Mouse (Mus musculus) myocyte (in vitro differentiated cells): ENCODE results near the gene Smpdl3a. TPM values are rescaled to one million over a fixed set of nuclear protein-coding genes. Genes with fewer than 3 reads are reported as not detected.

Source experiments
- H3K27me3 ChIP-seq: one replicate; pipeline ENCODE4 v1.6.1; 2011; ENCODE audit not compliant: control insufficient read depth, insufficient read depth, insufficient read length
- H3K36me3 ChIP-seq: one replicate; pipeline ENCODE4 v1.6.1; 2011; ENCODE audit not compliant: control insufficient read depth, insufficient read depth
- H3K4me2 ChIP-seq: one replicate; pipeline ENCODE4 v1.6.1; 2011; ENCODE audit warnings: low read depth, control low read depth
- H3K4me3 ChIP-seq: one replicate; pipeline ENCODE4 v1.5.1; 2011; ENCODE audit warnings: mild to moderate bottlenecking, control low read depth, moderate library complexity
- H3K79me2 ChIP-seq: one replicate; pipeline ENCODE4 v1.6.1; 2011; ENCODE audit not compliant: control insufficient read depth, insufficient read depth
- H3ac ChIP-seq: one replicate; pipeline ENCODE4 v1.6.1; 2011; ENCODE audit not compliant: control insufficient read depth, insufficient read length
- CEBPB ChIP-seq: IDR thresholded peaks from 2 replicates; pipeline ENCODE4 v1.6.1; 2011; ENCODE audit warnings: mild to moderate bottlenecking, moderate library complexity; ENCODE audit not compliant: poor library complexity, insufficient read depth, severe bottlenecking
- E2F4 ChIP-seq: IDR thresholded peaks from one replicate; pipeline ENCODE4 v1.6.1; 2011; ENCODE audit warnings: mild to moderate bottlenecking, control low read depth, moderate library complexity; ENCODE audit not compliant: insufficient read depth
- MAX ChIP-seq: IDR thresholded peaks from one replicate; pipeline ENCODE4 v1.6.1; 2011; ENCODE audit warnings: low read depth, mild to moderate bottlenecking, control low read depth
- MYOD1 ChIP-seq, 3 experiments: IDR thresholded peaks; one replicate each; pipeline ENCODE4 v1.6.1; 2011; ENCODE audit warnings: control low read depth in 2 of 3, low read depth in 2 of 3, mild to moderate bottlenecking in 2 of 3, moderate library complexity in 1 of 3; ENCODE audit not compliant: insufficient read length in 2 of 3, control insufficient read depth in 1 of 3
- MYOG ChIP-seq, 3 experiments: IDR thresholded peaks; one replicate each; pipeline ENCODE4 v1.6.1; 2011; ENCODE audit warnings: control low read depth in 2 of 3, low read depth in 2 of 3, mild to moderate bottlenecking in 2 of 3; ENCODE audit not compliant: insufficient read length in 2 of 3, control insufficient read depth in 1 of 3, insufficient read depth in 1 of 3
- POLR2A ChIP-seq: IDR thresholded peaks from one replicate; pipeline ENCODE4 v1.6.1; 2011; ENCODE audit warnings: low read depth, mild to moderate bottlenecking, control low read depth, moderate library complexity; ENCODE audit not compliant: insufficient read length
- POLR2AphosphoS2 ChIP-seq: IDR thresholded peaks from one replicate; pipeline ENCODE4 v1.6.1; 2011; ENCODE audit warnings: low read depth, control low read depth; ENCODE audit not compliant: insufficient read length
- REST ChIP-seq: IDR thresholded peaks from one replicate; pipeline ENCODE4 v1.6.1; 2011; ENCODE audit warnings: mild to moderate bottlenecking, control low read depth, moderate library complexity; ENCODE audit not compliant: insufficient read depth, insufficient read length
- SRF ChIP-seq: IDR thresholded peaks from one replicate; pipeline ENCODE4 v1.6.1; 2011; ENCODE audit warnings: low read depth; ENCODE audit not compliant: control insufficient read depth, insufficient read length
- TCF12 ChIP-seq: IDR thresholded peaks from one replicate; pipeline ENCODE4 v1.6.1; 2011; ENCODE audit warnings: mild to moderate bottlenecking, control low read depth; ENCODE audit not compliant: poor library complexity, insufficient read depth, severe bottlenecking
- TCF3 ChIP-seq: IDR thresholded peaks from one replicate; pipeline ENCODE4 v1.6.1; 2011; ENCODE audit warnings: low read depth, control low read depth; ENCODE audit not compliant: insufficient read length
- USF1 ChIP-seq: IDR thresholded peaks from one replicate; pipeline ENCODE4 v1.6.1; 2011; ENCODE audit warnings: low read depth, mild to moderate bottlenecking, control low read depth, moderate library complexity
- polyA plus RNA-seq: library from polyadenylated mRNA; unstranded; fragments of >200 nt; fragmentation: generic; extraction: Trizol; gene quantifications from one replicate; pipeline ENCODE4 v1.2.1, GENCODE M21; 2012; ENCODE audit warnings: missing spikeins

Gene Smpdl3a
- polyA plus RNA-seq, 1 experiment, result 6.4 TPM

- no peak for TF ChIP-seq REST
- TF ChIP-seq MAX, result no peak
- TF ChIP-seq CEBPB, result no peak
- TF ChIP-seq E2F4, result no peak
- TF ChIP-seq TCF12, result no peak
- TF ChIP-seq MYOG (IDR thresholded peaks at IDR 0.05; ENCODE audit: control insufficient read depth in 1 of 3, insufficient read depth in 1 of 3, insufficient read length in 2 of 3, low read depth in 2 of 3), result no peak
- TF ChIP-seq USF1, result no peak
- no peak for TF ChIP-seq SRF
- TF ChIP-seq POLR2AphosphoS2, result no peak
- no peak for TF ChIP-seq TCF3
- TF ChIP-seq MYOD1 (IDR thresholded peaks at IDR 0.05; ENCODE audit: control insufficient read depth in 1 of 3, insufficient read length in 2 of 3, low read depth in 2 of 3), result no peak
- no peak for TF ChIP-seq POLR2A
- Histone ChIP-seq H3K4me2 (peak overlapping the region; percentile 27), H3K27me3 (no peaks in the 10 kb centered on the region), H3ac (no peak overlapping the region), H3K4me3 (no peak overlapping the region), H3K79me2 (no peaks in the 10 kb centered on the region), H3K36me3 (no peaks in the 10 kb centered on the region)
These were observed 9.8 kb upstream of the Smpdl3a start for GRCm38 (mm10) chr10:57784131-57784875.

GRCm38 (mm10) chr10:57784876-57785150 lies 9.3 kb upstream of the Smpdl3a start, which contains the start of gene Fabp7:
TSS of gene Fabp7 (plus strand) at chr10:57784881.
- no peak within 1 kb of the TSS for H3ac ChIP-seq
- H3K27me3 ChIP-seq, result no peaks in the 10 kb centered on the region
- peak within 1 kb of the TSS; percentile 27 for H3K4me2 ChIP-seq
- no peaks in the 10 kb centered on the region for H3K36me3 ChIP-seq
- TF ChIP-seq SRF, result no peak
- no peak for TF ChIP-seq TCF12
- no peak for TF ChIP-seq CEBPB
- no peak for TF ChIP-seq MYOD1 (IDR thresholded peaks at IDR 0.05; ENCODE audit: control insufficient read depth in 1 of 3, insufficient read length in 2 of 3, low read depth in 2 of 3)
- no peak for TF ChIP-seq USF1
- H3K4me3 ChIP-seq, result no peak within 1 kb of the TSS
- no peaks in the 10 kb centered on the region for H3K79me2 ChIP-seq

- Histone ChIP-seq H3K4me3 (no peak overlapping the region), H3K4me2 (no peak overlapping the region), H3K27me3 (no peaks in the 10 kb centered on the region), H3K36me3 (no peaks in the 10 kb centered on the region), H3ac (no peak overlapping the region), H3K79me2 (no peaks in the 10 kb centered on the region)
- no peak for TF ChIP-seq MYOG (IDR thresholded peaks at IDR 0.05; ENCODE audit: control insufficient read depth in 1 of 3, insufficient read depth in 1 of 3, insufficient read length in 2 of 3, low read depth in 2 of 3)
- no peak for TF ChIP-seq CEBPB
- no peak for TF ChIP-seq TCF12
- no peak for TF ChIP-seq MAX
- no peak for TF ChIP-seq REST
- no peak for TF ChIP-seq TCF3
- TF ChIP-seq E2F4, result no peak
- TF ChIP-seq USF1, result no peak
- no peak for TF ChIP-seq POLR2A
- no peak for TF ChIP-seq POLR2AphosphoS2
- no peak for TF ChIP-seq MYOD1 (IDR thresholded peaks at IDR 0.05; ENCODE audit: control insufficient read depth in 1 of 3, insufficient read length in 2 of 3, low read depth in 2 of 3)
- TF ChIP-seq SRF, result no peak
These were observed 8.6 kb upstream of the Smpdl3a start for GRCm38 (mm10) chr10:57785552-57785951.

- Histone ChIP-seq H3K27me3 (no peaks in the 10 kb centered on the region), H3ac (no peak overlapping the region), H3K79me2 (no peaks in the 10 kb centered on the region), H3K36me3 (no peaks in the 10 kb centered on the region), H3K4me2 (no peak overlapping the region), H3K4me3 (no peak overlapping the region)
- TF ChIP-seq SRF, result no peak
- TF ChIP-seq TCF12, result no peak
- no peak for TF ChIP-seq USF1
- TF ChIP-seq REST, result no peak
- TF ChIP-seq MAX, result no peak
- no peak for TF ChIP-seq POLR2A
- no peak for TF ChIP-seq MYOD1 (IDR thresholded peaks at IDR 0.05; ENCODE audit: control insufficient read depth in 1 of 3, insufficient read length in 2 of 3, low read depth in 2 of 3)
- no peak for TF ChIP-seq E2F4
- TF ChIP-seq TCF3, result no peak
- no peak for TF ChIP-seq POLR2AphosphoS2
- no peak for TF ChIP-seq MYOG (IDR thresholded peaks at IDR 0.05; ENCODE audit: control insufficient read depth in 1 of 3, insufficient read depth in 1 of 3, insufficient read length in 2 of 3, low read depth in 2 of 3)
These were observed 1.2 kb upstream of the Smpdl3a start for GRCm38 (mm10) chr10:57792957-57793356.

- Histone ChIP-seq H3ac (no peak overlapping the region), H3K4me3 (peak overlapping the region; percentile 29), H3K27me3 (no peaks in the 10 kb centered on the region), H3K4me2 (peak overlapping the region; percentile 72), H3K79me2 (no peaks in the 10 kb centered on the region), H3K36me3 (no peaks in the 10 kb centered on the region)
- TF ChIP-seq TCF3 (no peak), MYOG (IDR thresholded peaks at IDR 0.05; ENCODE audit: control insufficient read depth in 1 of 3, insufficient read depth in 1 of 3, insufficient read length in 2 of 3, low read depth in 2 of 3) (peak in 1 of 3 experiments; percentile 6), POLR2A (peak; percentile 20)
These were observed 641 bp downstream of the Smpdl3a start for GRCm38 (mm10) chr10:57794491-57795461.
